Mouse (Mus musculus): ENCODE results near the gene Lman2l.

DNA sequence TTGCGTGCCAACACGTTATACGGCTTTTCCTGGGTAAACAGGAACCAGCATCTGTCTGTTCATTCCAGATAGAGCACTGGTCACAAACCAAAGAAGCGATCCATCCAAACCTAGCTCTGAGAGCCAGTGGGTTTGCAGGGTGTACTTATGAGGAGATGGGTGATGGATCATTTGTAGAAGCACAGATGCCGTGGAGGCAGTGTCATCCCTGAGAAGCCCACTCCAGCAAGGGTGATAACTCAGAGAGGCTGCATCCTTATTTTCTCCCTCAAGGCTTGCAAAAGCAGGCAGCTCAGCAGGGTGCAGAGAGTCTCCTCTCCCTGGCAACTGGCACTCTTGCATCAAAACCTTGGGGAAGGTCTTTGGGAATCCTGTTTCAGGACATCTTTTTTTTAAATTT, 13.1 kb upstream of the Lman2l start:
- TF ChIP-seq CTCF (IDR thresholded peaks at IDR 0.05; ENCODE audit: low read depth, low read length) (no peak), POLR2A (IDR thresholded peaks at IDR 0.05; ENCODE audit: extremely low read depth, insufficient read depth, low read length) (no peak)
